Mouse (Mus musculus) natural killer cell, adult 2 months (primary cell): ENCODE measurements at regions not wholly inside any gene's neighbourhood (a gene's known extent, or its start where the extent isn't known, plus 50 kb on each side); places are given as distances from the start of the nearest gene placed in this dataset.
A peak's percentile ranks its signal among the peaks of the same experiment; 100 is the strongest.

Source experiments
- DNase-seq, 2 experiments: peaks; one replicate each; pipeline ENCODE4 v3.0.0; 2022; ENCODE audit warnings: low spot score in 2 of 2

- peak; percentile 13 to 17 for DNase-seq
These were observed 196.4 kb downstream of the Sox4 start for GRCm38 (mm10) chr13:28756915-28757765.

- DNase-seq, result no peak
These were observed 199.3 kb downstream of the Sox4 start for GRCm38 (mm10) chr13:28754207-28754606.

GRCm38 (mm10) chr13:28750949-28751692 is 202.4 kb downstream of the Sox4 start:
- DNase-seq, result no peak

GRCm38 (mm10) chr13:28740158-28740670 is 213.3 kb downstream of the Sox4 start:
- DNase-seq, result no peak

GRCm38 (mm10) chr13:28738160-28739100 is 215.1 kb downstream of the Sox4 start:
- no peak for DNase-seq

- no peak for DNase-seq
These were observed 221.0 kb downstream of the Sox4 start for GRCm38 (mm10) chr13:28732475-28732874.

GRCm38 (mm10) chr13:28732036-28732435 is 221.5 kb downstream of the Sox4 start:
- no peak for DNase-seq

GRCm38 (mm10) chr13:28730059-28730580 is 223.4 kb downstream of the Sox4 start:
- DNase-seq, result no peak

GRCm38 (mm10) chr13:28728768-28729167 is 224.7 kb downstream of the Sox4 start:
- no peak for DNase-seq

- no peak for DNase-seq
These were observed 229.2 kb downstream of the Sox4 start for GRCm38 (mm10) chr13:28724300-28724699.

GRCm38 (mm10) chr13:28722074-28722473 is 231.4 kb downstream of the Sox4 start:
- DNase-seq, result no peak

- DNase-seq, result no peak
These were observed 231.9 kb downstream of the Sox4 start for GRCm38 (mm10) chr13:28721548-28721981.

- no peak for DNase-seq
These were observed 232.8 kb downstream of the Sox4 start for GRCm38 (mm10) chr13:28720639-28721239.

GRCm38 (mm10) chr13:28720169-28720568 is 233.3 kb downstream of the Sox4 start:
- no peak for DNase-seq

- no peak for DNase-seq
These were observed 234.6 kb downstream of the Sox4 start for GRCm38 (mm10) chr13:28718868-28719265.

GRCm38 (mm10) chr13:28718169-28718867 is 235.2 kb downstream of the Sox4 start:
- DNase-seq, result no peak

GRCm38 (mm10) chr13:28717404-28717803 is 236.1 kb downstream of the Sox4 start:
- DNase-seq, result no peak

- DNase-seq, result no peak
These were observed 243.5 kb downstream of the Sox4 start for GRCm38 (mm10) chr13:28709966-28710365.

- no peak for DNase-seq
These were observed 252.2 kb downstream of the Sox4 start for GRCm38 (mm10) chr13:28701309-28701708.

GRCm38 (mm10) chr13:28700081-28700480 is 253.4 kb downstream of the Sox4 start:
- no peak for DNase-seq
